Mouse (Mus musculus): ENCODE data around the gene Ndufa3. TPM values are rescaled to one million over a fixed set of nuclear protein-coding genes. Genes with fewer than 3 reads are reported as not detected.
A peak's percentile ranks its signal among the peaks of the same experiment; 100 is the strongest.
"Not testable (repeated sequence)": the region's sequence is repeated elsewhere in the genome, so short reads cannot be mapped to it uniquely, and the experiment has no call there.

The Ndufa3 gene
- total RNA-seq (2021) = 1,000 to 10,000 TPM; 1,807 to 1,867 TPM
- long read RNA-seq, experiment 1, transcript Ndufa3-201 (4 exons, 515 nt) = major isoform, 288 of 330 reads
- long read RNA-seq, experiment 1, partial matches to known transcripts = 32 of 330 reads
- long read RNA-seq, experiment 1, other reads (novel, unspliced or antisense) = 4 of 330 reads
- long read RNA-seq, experiment 2, transcript Ndufa3-204 (4 exons, 343 nt) = minor isoform, 5 of 430 reads
- long read RNA-seq, experiment 2, transcript Ndufa3-201 (4 exons, 515 nt) = major isoform, 376 of 430 reads
- long read RNA-seq, experiment 2, partial matches to known transcripts = 47 of 430 reads
- long read RNA-seq, experiment 2, other reads (novel, unspliced or antisense) = 1 of 430 reads

- intact Hi-C loops (cut with DNase I) = loop anchor here (1.0 kb wide), 1 partner anchor 12 kb away; the partner anchor contains the start of genes Prpf31 and Tfpt
- peak; percentile 86 to 88 for DNase-seq
Observed at GRCm38 (mm10) chr7:3617242-3617995, at the start of gene Ndufa3. Ndufa3 (plus strand) TSS chr7:3617373.

GRCm38 (mm10) chr7:3569725-3570124 is 47.4 kb upstream of the Ndufa3 start:
- no peak for DNase-seq
- intact Hi-C loops (cut with DNase I) = no loop called here

GRCm38 (mm10) chr7:3570580-3570979 is 46.6 kb upstream of the Ndufa3 start:
- DNase-seq; intact Hi-C loops (cut with DNase I): not testable (repeated sequence)

- intact Hi-C loops (cut with DNase I) = no loop called here
- DNase-seq = no peak
Observed at GRCm38 (mm10) chr7:3571847-3572246, 45.3 kb upstream of the Ndufa3 start.

GRCm38 (mm10) chr7:3574216-3574615 is 43.0 kb upstream of the Ndufa3 start:
- intact Hi-C loops (cut with DNase I) = no loop called here

GRCm38 (mm10) chr7:3576354-3577124 is 40.6 kb upstream of the Ndufa3 start:
- DNase-seq = no peak

More at GRCm38 (mm10) chr7:3574216-3574615, 43.0 kb upstream of the Ndufa3 start:
- DNase-seq = no peak

GRCm38 (mm10) chr7:3578196-3578595 is 39.0 kb upstream of the Ndufa3 start:
- no peak for DNase-seq
- intact Hi-C loops (cut with DNase I) = no loop called here

More at GRCm38 (mm10) chr7:3576354-3577124, 40.6 kb upstream of the Ndufa3 start:
- intact Hi-C loops (cut with DNase I) = no loop called here

- intact Hi-C loops (cut with DNase I) = no loop called here
- no peak for DNase-seq
Observed at GRCm38 (mm10) chr7:3578952-3579546, 38.1 kb upstream of the Ndufa3 start.

GRCm38 (mm10) chr7:3580029-3580428 is 37.1 kb upstream of the Ndufa3 start:
- no peak for DNase-seq
- intact Hi-C loops (cut with DNase I) = no loop called here

GRCm38 (mm10) chr7:3585763-3586162 is 31.4 kb upstream of the Ndufa3 start:
- intact Hi-C loops (cut with DNase I) = no loop called here

GRCm38 (mm10) chr7:3586255-3586654 is 30.9 kb upstream of the Ndufa3 start:
- DNase-seq = no peak
- intact Hi-C loops (cut with DNase I) = no loop called here

More at GRCm38 (mm10) chr7:3585763-3586162, 31.4 kb upstream of the Ndufa3 start:
- no peak for DNase-seq

- intact Hi-C loops (cut with DNase I) = no loop called here
- no peak for DNase-seq
Observed at GRCm38 (mm10) chr7:3587292-3587691, 29.9 kb upstream of the Ndufa3 start.

GRCm38 (mm10) chr7:3590550-3590949 is 26.6 kb upstream of the Ndufa3 start:
- DNase-seq = no peak
- intact Hi-C loops (cut with DNase I) = no loop called here

GRCm38 (mm10) chr7:3591534-3591933 is 25.6 kb upstream of the Ndufa3 start:
- intact Hi-C loops (cut with DNase I) = no loop called here
- no peak for DNase-seq

GRCm38 (mm10) chr7:3593855-3594254 is 23.3 kb upstream of the Ndufa3 start:
- intact Hi-C loops (cut with DNase I) = no loop called here
- no peak for DNase-seq

GRCm38 (mm10) chr7:3594686-3595085 is 22.5 kb upstream of the Ndufa3 start:
- no peak for DNase-seq
- intact Hi-C loops (cut with DNase I) = no loop called here

GRCm38 (mm10) chr7:3595146-3595545 is 22.0 kb upstream of the Ndufa3 start:
- DNase-seq = no peak
- intact Hi-C loops (cut with DNase I) = no loop called here

GRCm38 (mm10) chr7:3597755-3598154 is 19.4 kb upstream of the Ndufa3 start:
- intact Hi-C loops (cut with DNase I); DNase-seq: not testable (repeated sequence)

GRCm38 (mm10) chr7:3601119-3601518 is 16.1 kb upstream of the Ndufa3 start:
- intact Hi-C loops (cut with DNase I) = no loop called here
- peak; percentile 60 to 80 for DNase-seq

GRCm38 (mm10) chr7:3606798-3607197 is 10.4 kb upstream of the Ndufa3 start:
- intact Hi-C loops (cut with DNase I) = loop anchor here (5.0 kb wide), 1 partner anchor 61 kb away; the partner anchor contains the start of gene Leng1
- DNase-seq = peak; percentile 13 to 40
